ENCODE assay signal across 24 mouse cellular contexts in the genomic region with DNA sequence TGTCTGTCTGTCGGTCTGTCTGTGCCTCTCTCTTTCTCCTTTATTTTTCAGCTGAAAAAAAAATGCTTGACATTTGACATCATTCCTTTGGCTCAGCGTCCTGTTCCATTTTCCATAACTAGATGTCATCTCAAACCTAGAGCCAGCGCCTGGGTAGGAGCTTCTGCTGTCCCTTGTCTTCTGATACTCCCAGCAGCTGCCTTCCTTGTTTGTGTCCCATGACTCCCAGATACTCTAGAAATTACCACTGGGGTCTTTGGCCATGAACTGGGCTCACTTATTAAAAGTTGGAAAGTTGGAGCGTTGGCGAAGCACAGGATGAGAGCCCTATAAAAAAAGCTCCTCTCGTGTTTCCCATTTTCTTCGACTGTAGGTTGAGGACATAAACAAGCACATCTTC.
DNase-seq lines count a peak whose midpoint lies in the region; ATAC-seq and TF ChIP-seq lines count a peak whose summit lies in the region.
"Had no signal": no experiment of that assay in that cellular context is flagged by ENCODE, and none has a peak within 500 bp of the region (broad histone marks: within the 10 kb centered on the region; RNA-seq: fewer than 3 reads in every experiment).

No protein-coding gene starts in this region.

- H3K9ac ChIP-seq in liver, postnatal 0 days (replicated peaks): no peak overlapping the region
- no peak overlapping the region for H3K9ac ChIP-seq in forebrain, embryonic 14.5 days (ENCODE audit: low read length)
- H3K9ac ChIP-seq: forebrain, embryonic 13.5 days; forebrain, postnatal 0 days; heart, embryonic 15.5 days; hindbrain, embryonic 13.5 days; intestine, embryonic 15.5 days had no signal

- TF ChIP-seq EP300 in liver, postnatal 0 days (IDR thresholded peaks at IDR 0.05; ENCODE audit: low read depth): no peak

- H3K27me3 ChIP-seq in liver, postnatal 0 days (ENCODE audit: insufficient read depth, low read length): no peaks in the 10 kb centered on the region
- H3K27me3 ChIP-seq in forebrain, embryonic 14.5 days (replicated peaks; ENCODE audit: control insufficient read depth, insufficient read depth, low read length): no peaks in the 10 kb centered on the region
- H3K27me3 ChIP-seq: CH12.LX; heart, embryonic 15.5 days; intestine, embryonic 15.5 days; Patski had no signal

- TF ChIP-seq CTCF in liver, postnatal 0 days (IDR thresholded peaks at IDR 0.05; ENCODE audit: low read depth): no peak

- no peak overlapping the region for H3K4me2 ChIP-seq in liver, postnatal 0 days (ENCODE audit: low read depth, low read length)
- no peak overlapping the region for H3K4me2 ChIP-seq in forebrain, embryonic 14.5 days (ENCODE audit: low read length)
- H3K4me2 ChIP-seq: forebrain, embryonic 13.5 days; heart, embryonic 11.5 days; heart, embryonic 15.5 days; hindbrain, embryonic 13.5 days; intestine, embryonic 15.5 days had no signal

- no peaks in the 10 kb centered on the region for H3K9me3 ChIP-seq in liver, postnatal 0 days (ENCODE audit: low read length)
- no peaks in the 10 kb centered on the region for H3K9me3 ChIP-seq in forebrain, embryonic 14.5 days (replicated peaks; ENCODE audit: control insufficient read depth, low read length)
- H3K9me3 ChIP-seq: forebrain, embryonic 10.5 days; forebrain, embryonic 13.5 days; heart, embryonic 15.5 days; hindbrain, embryonic 10.5 days; hindbrain, embryonic 13.5 days; intestine, embryonic 15.5 days had no signal

- WGBS in liver, postnatal 0 days (ENCODE audit: insufficient replicate concordance): 82% methylated on average over 7 of the region's 7 CpGs
- 94% methylated on average over 7 of the region's 7 CpGs for WGBS in forebrain, embryonic 14.5 days

- H3K4me3 ChIP-seq in liver, postnatal 0 days (ENCODE audit: low read depth, low read length): no peak overlapping the region
- no peak overlapping the region for H3K4me3 ChIP-seq in forebrain, embryonic 14.5 days (ENCODE audit: low read depth, low read length)
- H3K4me3 ChIP-seq: forebrain, embryonic 10.5 days; forebrain, embryonic 13.5 days; heart, embryonic 15.5 days; hindbrain, embryonic 10.5 days; hindbrain, embryonic 13.5 days; intestine, embryonic 15.5 days had no signal

- intact Hi-C loops in gastrocnemius, postnatal 36 days (cut with DNase I): no loop called here

- H3K36me3 ChIP-seq in liver, postnatal 0 days (replicated peaks; ENCODE audit: insufficient read depth, low read length): no peaks in the 10 kb centered on the region
- H3K36me3 ChIP-seq in forebrain, embryonic 14.5 days (ENCODE audit: control insufficient read depth, insufficient read depth, low read length): no peaks in the 10 kb centered on the region
- H3K36me3 ChIP-seq: forebrain, embryonic 10.5 days; G1E; heart, embryonic 15.5 days; hindbrain, embryonic 10.5 days; hindbrain, embryonic 13.5 days; intestine, embryonic 15.5 days had no signal

- H3K27ac ChIP-seq in liver, postnatal 0 days (ENCODE audit: low read depth): peak overlapping the region; percentile 68
- H3K27ac ChIP-seq in forebrain, embryonic 14.5 days (ENCODE audit: low read depth, low read length): no peak overlapping the region
- H3K27ac ChIP-seq: forebrain, embryonic 10.5 days; forebrain, embryonic 13.5 days; heart, embryonic 15.5 days; hindbrain, embryonic 10.5 days; hindbrain, embryonic 13.5 days; intestine, embryonic 15.5 days had no signal

- no peak for ATAC-seq in liver, postnatal 0 days
- ATAC-seq in forebrain, embryonic 14.5 days: no peak
- ATAC-seq: forebrain, embryonic 13.5 days; forebrain, postnatal 0 days; hindbrain, embryonic 16.5 days; intestine, embryonic 15.5 days; Patski had no signal

- peak; percentile 65 for DNase-seq in gastrocnemius, adult 18-20 months (ENCODE audit: low spot score)
- no peak for DNase-seq in gastrocnemius, postnatal 36 days
- DNase-seq in heart, adult 18-20 months: peak; percentile 38 to 44
- DNase-seq in heart, adult 8-10 months (ENCODE audit: low spot score): no peak
- no peak for DNase-seq in liver, postnatal 0 days
- DNase-seq in liver: no peak
- DNase-seq in skeletal muscle tissue, adult 2 months (ENCODE audit: low read depth, low spot score): peak; percentile 38
- DNase-seq in forebrain, embryonic 14.5 days (ENCODE audit: low spot score): no peak
- DNase-seq: cerebellum, adult 11-12 months; cerebellum, adult 8-10 months; forebrain, postnatal 0 days; gastrocnemius, postnatal 10 days; kidney, adult 11 months had no signal

- H3K4me1 ChIP-seq in liver, postnatal 0 days (ENCODE audit: insufficient read depth): peaks cover 17% of the 10 kb centered on the region
- H3K4me1 ChIP-seq in forebrain, embryonic 14.5 days (ENCODE audit: control insufficient read depth, insufficient read depth, low read length): no peaks in the 10 kb centered on the region
- H3K4me1 ChIP-seq: forebrain, embryonic 13.5 days; heart, embryonic 15.5 days; intestine, embryonic 15.5 days had no signal

Comparison
In these comparisons a context has a peak if more than half of its experiments do, and no peak if none do; other contexts are left out.
1. DNase-seq: peak in gastrocnemius, adult 18-20 months (single experiment), heart, adult 18-20 months (2 of 2) and skeletal muscle tissue, adult 2 months (single experiment); none in gastrocnemius, postnatal 36 days (0 of 2), heart, adult 8-10 months (single experiment), liver, postnatal 0 days (single experiment), liver (single experiment) and forebrain, embryonic 14.5 days (single experiment).